Mouse (Mus musculus): ENCODE data around the gene Cdv3.
"Not testable (repeated sequence)": the region's sequence is repeated elsewhere in the genome, so short reads cannot be mapped to it uniquely, and the experiment has no call there.

Cdv3 gene

GRCm38 (mm10) chr9:103372271-103373010 lies 6.8 kb upstream of the Cdv3 start:
- no peak for DNase-seq (ENCODE audit: low spot score)

GRCm38 (mm10) chr9:103369951-103370350 lies 4.3 kb upstream of the Cdv3 start:
- DNase-seq (ENCODE audit: low spot score), result no peak

GRCm38 (mm10) chr9:103366356-103366755 lies 716 bp upstream of the Cdv3 start:
- DNase-seq (ENCODE audit: low spot score), result no peak

- DNase-seq (ENCODE audit: low spot score), result peak; percentile 33
These were observed 895 bp downstream of the Cdv3 start for GRCm38 (mm10) chr9:103364601-103365289.

DNA sequence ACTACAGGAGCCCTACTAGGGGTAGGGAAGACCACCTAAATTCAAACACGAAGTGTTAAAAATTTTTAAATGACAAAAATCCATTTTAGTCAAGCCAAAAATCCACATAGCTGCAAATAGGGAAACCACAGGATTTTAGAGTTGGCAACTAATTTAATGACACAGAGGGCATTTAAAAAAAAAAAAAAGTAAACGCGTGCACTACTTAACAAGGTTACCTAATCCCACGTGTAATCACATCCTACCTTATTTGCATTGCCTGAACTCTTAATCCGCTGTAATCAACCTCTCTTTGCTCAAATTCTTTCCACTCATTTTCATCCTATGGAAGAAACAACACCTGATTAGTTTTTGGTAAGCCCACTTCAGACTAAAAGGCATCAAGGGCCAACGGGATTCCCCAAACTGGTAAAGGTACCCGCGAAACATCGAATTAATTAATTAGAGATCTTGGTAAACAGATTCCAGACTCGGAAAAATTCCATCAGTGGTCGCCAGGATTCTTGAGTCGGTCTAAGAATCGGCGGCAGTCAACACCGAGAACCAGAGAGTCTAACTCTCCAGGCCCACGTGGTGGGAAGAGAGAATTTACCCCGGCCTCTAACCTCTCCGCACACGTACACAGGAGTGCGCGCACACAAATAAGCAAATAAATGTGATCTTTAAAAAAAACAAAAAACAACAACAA lies 1.8 kb downstream of the Cdv3 start:
- no peak for DNase-seq (ENCODE audit: low spot score)

DNA sequence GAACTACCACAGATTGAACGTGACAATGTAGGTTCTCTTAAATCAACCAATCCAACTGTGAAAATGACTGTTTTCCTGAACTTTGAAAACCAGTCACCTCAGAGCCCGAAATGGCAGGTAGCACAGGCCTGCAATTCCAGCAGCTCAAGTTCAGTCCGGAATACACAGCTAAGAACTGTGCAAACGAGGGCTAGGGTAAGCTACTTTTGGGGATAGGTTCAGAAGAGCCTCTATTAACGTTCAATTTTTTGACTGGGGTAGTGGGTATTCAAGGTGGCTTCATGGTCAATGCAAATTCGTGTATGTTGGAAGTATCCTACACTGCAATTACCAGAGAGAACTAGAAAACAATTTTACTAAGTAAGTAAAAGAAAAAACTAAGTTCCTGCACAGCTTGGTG lies 2.6 kb downstream of the Cdv3 start:
- no peak for DNase-seq (ENCODE audit: low spot score)

DNA sequence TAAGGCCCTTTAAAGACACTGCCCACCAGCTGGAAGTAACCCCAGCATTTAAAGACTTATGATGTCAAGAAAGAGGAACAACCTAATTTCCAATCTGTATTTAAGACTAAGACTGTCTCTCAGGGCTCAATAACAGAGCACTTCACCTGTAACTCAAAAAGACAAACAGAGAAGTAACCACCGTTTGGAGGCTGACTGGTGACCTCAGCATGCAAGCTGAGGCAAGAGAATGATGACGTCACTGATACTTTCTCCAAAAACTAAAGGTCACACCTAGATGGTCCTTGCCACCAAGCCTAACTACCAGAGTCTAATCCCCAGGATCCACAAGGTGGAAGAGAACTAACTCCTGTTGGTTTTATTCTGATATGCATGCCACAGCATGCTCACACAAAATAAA lies 5.0 kb downstream of the Cdv3 start:
- no peak for DNase-seq (ENCODE audit: low spot score)

- no peak for DNase-seq (ENCODE audit: low spot score)
These were observed 7.1 kb downstream of the Cdv3 start for GRCm38 (mm10) chr9:103358545-103358944.

DNA sequence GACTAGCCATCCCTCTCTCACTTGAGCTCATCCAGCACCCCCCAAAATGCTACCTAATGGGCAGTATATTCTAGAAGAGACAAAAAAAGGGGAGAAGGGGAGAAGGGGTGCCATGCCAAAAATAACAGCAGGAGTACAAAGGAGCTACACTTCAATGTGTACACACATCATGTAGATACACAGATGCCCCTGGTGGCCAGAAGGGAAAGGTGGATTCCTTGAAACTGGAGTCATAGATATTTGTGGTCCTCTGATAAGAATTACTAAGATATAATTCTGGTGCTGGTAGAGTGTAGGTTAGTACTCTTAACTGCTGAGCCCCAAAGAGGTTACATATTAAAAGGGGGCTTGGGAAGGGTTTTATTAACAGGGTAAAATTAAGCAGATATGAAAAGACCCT lies 7.7 kb downstream of the Cdv3 start:
- DNase-seq (ENCODE audit: low spot score), result no peak

DNA sequence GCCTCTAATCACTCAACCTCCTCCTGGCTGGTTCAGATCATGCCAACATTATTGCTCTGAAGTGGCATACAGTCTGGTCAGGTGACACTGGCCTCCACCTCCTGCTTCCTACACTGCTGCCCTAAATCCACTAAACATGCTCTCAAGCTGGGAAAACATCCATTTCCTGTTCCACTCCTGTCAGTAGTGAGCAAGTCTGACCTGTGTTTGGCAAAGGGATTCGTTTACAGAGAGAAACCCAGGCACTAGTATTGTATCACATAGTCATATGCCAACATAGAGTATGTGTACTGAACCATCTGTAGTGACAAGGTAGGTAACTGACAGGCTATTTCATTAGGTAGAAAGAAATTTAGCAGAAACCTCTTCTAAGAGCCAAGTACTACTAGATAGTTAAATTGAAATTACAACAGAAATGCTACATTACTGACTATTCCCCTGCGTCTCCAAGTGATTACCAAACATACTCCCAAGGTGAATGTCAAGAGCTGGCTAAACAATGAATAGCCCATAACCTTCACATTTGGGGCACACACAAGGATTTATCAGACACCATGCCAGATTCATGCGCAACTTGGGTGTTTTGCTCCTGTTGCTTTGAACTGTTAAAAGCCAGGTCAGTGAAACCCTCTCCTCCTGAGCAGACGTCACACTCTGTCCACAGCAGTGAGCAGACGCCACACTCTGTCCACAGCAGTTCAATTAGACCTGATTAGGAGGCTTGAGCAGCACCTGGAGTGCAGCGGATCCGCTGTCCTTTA lies 12.0 kb downstream of the Cdv3 start:
- DNase-seq (ENCODE audit: low spot score), result not testable (repeated sequence)

GRCm38 (mm10) chr9:103348791-103349190 lies 16.8 kb downstream of the Cdv3 start:
- no peak for DNase-seq (ENCODE audit: low spot score)

DNA sequence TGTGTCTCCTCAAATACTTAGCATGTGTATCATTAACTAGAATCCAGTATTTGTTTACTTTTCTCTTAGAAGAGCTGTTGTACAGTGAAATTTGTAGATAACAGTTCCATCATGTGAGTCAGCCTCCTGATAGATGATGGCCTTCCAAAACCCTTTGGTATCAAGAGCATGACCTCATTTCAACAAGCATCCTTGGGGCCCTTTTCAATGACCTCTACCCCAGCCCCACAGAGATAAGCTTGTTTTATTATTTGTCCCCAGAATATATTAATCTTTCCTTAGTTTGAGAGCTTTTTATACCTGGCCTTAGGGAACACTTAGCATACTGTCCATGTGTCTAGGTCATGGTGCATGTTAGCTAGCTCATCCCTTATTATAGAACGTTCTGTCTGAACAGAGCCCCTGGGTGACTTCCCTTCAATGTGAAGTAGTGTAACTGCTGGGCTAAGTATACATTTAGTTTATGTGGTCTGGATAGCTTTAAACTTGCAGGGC lies 17.6 kb downstream of the Cdv3 start:
- no peak for DNase-seq (ENCODE audit: low spot score)

DNA sequence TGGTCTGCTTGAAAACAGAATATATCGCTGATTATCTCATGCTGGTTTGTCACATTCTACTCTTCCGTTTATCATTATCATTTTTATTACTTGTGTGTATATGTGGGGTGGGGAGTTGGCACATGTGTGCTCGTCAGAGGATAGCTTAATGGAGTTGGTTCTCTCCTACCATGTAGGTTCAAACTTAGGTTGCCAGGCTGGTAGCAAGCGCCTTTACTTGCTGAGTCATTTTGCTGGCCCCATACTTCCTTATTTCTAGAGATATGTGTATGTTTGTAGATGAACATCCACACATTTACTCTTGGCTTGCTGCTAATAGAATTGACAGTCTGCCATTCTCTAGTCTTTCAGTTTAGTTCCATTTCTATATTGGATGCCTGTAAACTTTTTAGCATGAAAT lies 18.6 kb downstream of the Cdv3 start:
- DNase-seq (ENCODE audit: low spot score), result no peak

DNA sequence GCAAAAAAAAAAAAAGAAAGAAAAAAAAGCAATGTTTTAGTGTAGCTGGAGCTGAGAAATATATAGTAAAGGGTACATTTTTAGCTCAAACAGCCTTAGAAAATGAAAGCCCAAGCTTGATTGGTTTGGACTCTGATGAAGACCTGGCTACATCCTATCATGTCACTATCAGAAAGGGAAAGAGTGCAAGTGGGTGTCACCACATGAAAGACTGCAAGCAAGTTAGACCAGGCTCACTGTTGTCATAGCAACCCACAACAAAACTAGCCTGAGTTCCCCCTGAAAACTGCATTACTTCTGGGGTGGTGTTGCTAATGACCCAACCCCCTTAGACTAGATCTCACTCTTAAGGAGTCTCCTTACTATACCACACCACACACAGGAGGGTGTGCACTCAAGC lies 28.7 kb downstream of the Cdv3 start:
- no peak for DNase-seq (ENCODE audit: low spot score)

GRCm38 (mm10) chr9:103332663-103333062 lies 33.0 kb downstream of the Cdv3 start:
- DNase-seq (ENCODE audit: low spot score), result no peak

GRCm38 (mm10) chr9:103326449-103326848 lies 39.2 kb downstream of the Cdv3 start:
- no peak for DNase-seq (ENCODE audit: low spot score)

- DNase-seq (ENCODE audit: low spot score), result no peak
These were observed 41.0 kb downstream of the Cdv3 start for GRCm38 (mm10) chr9:103324678-103325077.

GRCm38 (mm10) chr9:103309832-103310231 lies 55.8 kb downstream of the Cdv3 start:
- no peak for DNase-seq (ENCODE audit: low spot score)

- DNase-seq (ENCODE audit: low spot score), result no peak
These were observed 60.2 kb downstream of the Cdv3 start for GRCm38 (mm10) chr9:103305332-103306041.

DNA sequence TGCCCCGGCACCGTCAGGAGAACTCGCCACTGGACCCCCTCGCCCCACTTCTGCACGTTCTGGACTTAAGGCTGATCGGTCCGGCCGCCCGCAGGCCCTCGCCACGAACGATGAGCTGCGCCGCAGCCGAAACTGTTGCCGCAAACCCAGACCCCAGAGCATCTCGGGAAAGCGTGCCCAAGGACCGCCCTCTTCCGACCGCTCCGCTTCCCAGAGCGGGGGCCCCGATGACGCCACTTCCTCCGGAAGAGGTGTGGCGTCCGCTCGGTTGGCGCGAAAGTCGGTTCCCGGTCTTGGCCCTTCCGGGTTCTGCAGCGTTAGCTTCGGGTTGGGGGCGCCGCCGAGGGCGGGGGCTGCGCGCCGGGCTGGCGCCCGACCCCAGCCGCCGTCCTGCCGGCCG lies 60.7 kb downstream of the Cdv3 start, which contains the start of the genes 1300017J02Rik and Topbp1:
1300017J02Rik (minus strand) TSS at position 156 of the 400 bp plus-strand sequence.
Topbp1 (plus strand) TSS at position 289 of the 400 bp plus-strand sequence.
- DNase-seq (ENCODE audit: low spot score), result peak; percentile 80

Measured in left cerebral cortex, adult 11 months (tissue).